Mouse (Mus musculus) heart, adult 2 months (tissue): ENCODE measurements around the gene Icos.

ENCODE experiments used
- CTCF ChIP-seq: fragments of 200-600 bp; IDR thresholded peaks from 2 replicates; pipeline ENCODE4 v1.8.1; 2022; ENCODE audit warnings: antibody characterized with exemption, mild to moderate bottlenecking, moderate library complexity
- EP300 ChIP-seq: fragments of 200-500 bp; IDR thresholded peaks from 2 replicates; pipeline ENCODE4 v1.6.1; 2011; ENCODE audit warnings: low read depth, low read length, control low read depth; ENCODE audit not compliant: insufficient read depth
- POLR2A ChIP-seq: fragments of 200-500 bp; IDR thresholded peaks from 2 replicates; pipeline ENCODE4 v1.6.1; 2011; ENCODE audit warnings: mild to moderate bottlenecking, low read depth, low read length, control low read depth; ENCODE audit not compliant: insufficient read depth

DNA sequence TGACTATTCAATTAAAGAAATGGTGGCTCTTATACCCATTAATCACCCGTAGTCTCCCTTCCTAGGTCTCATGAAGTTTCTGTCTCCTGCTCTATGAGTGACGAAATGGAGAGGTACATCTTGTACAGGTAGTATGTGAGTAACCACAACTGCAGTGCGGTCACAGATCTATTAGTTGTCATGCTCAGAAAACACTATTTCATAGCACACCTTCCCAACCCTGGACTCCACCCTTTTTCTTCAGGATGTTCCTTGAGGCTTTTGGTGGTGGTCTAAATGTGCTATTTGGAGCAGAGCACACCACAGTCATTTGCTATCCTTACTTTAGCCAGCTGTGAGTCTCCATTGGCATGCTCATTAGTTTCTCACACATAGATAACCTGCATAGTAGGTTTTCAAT, 48.7 kb upstream of the Icos start:
- TF ChIP-seq POLR2A (no peak), EP300 (no peak), CTCF (no peak)
